Mouse (Mus musculus) G1E (cell line): ENCODE measurements around the gene Nfkb1. TPM values are rescaled to one million over a fixed set of nuclear protein-coding genes. Genes with fewer than 3 reads are reported as not detected.

Experiments
- ATAC-seq: 2 replicates; pipeline ENCODE4 v1.8.0; 2016; ENCODE audit warnings: mild to moderate bottlenecking; ENCODE audit not compliant: insufficient number of reproducible peaks, poor library complexity, low FRiP score, severe bottlenecking; ENCODE audit errors: extremely low read depth
- DNase-seq: peaks from one replicate; pipeline ENCODE4 v3.0.0; 2012; ENCODE audit warnings: low spot score
- H3K27me3 ChIP-seq: 2 replicates; pipeline ENCODE4 v1.6.1; 2012; ENCODE audit warnings: mild to moderate bottlenecking, low read length, inconsistent platforms; ENCODE audit not compliant: insufficient read depth
- H3K36me3 ChIP-seq: replicated peaks from 2 replicates; pipeline ENCODE3; 2012; ENCODE audit warnings: mild to moderate bottlenecking, inconsistent platforms
- H3K4me1 ChIP-seq: 2 replicates; pipeline ENCODE4 v1.6.1; 2012; ENCODE audit warnings: low read depth, low read length, inconsistent platforms, mixed read lengths; ENCODE audit not compliant: insufficient read depth
- H3K4me3 ChIP-seq: 2 replicates; pipeline ENCODE4 v1.5.1; 2012; ENCODE audit warnings: low read depth, mild to moderate bottlenecking, inconsistent platforms, low read length, moderate library complexity, mixed read lengths
- H3K9me3 ChIP-seq: replicated peaks from 2 replicates; pipeline ENCODE4 v1.6.1; 2012; ENCODE audit warnings: inconsistent platforms
- CTCF ChIP-seq: IDR thresholded peaks from 2 replicates; pipeline ENCODE4 v1.5.1; 2012; ENCODE audit warnings: low read depth, low read length, inconsistent platforms, mixed read lengths
- GATA1 ChIP-seq: IDR thresholded peaks from 2 replicates; pipeline ENCODE4 v1.6.1; 2012; ENCODE audit warnings: borderline replicate concordance, low read length, inconsistent platforms, mixed read lengths
- GATA2 ChIP-seq: IDR thresholded peaks from 2 replicates; pipeline ENCODE4 v1.6.1; 2012; ENCODE audit warnings: low read depth, low read length, inconsistent platforms, borderline replicate concordance
- POLR2AphosphoS5 ChIP-seq: IDR thresholded peaks from 2 replicates; pipeline ENCODE4 v1.6.1; 2012; ENCODE audit warnings: low read depth, low read length, inconsistent platforms; ENCODE audit not compliant: insufficient replicate concordance
- TAL1 ChIP-seq: conservative IDR thresholded peaks from 2 replicates; pipeline ENCODE4 v1.6.1; 2012; ENCODE audit warnings: low read depth, low read length, inconsistent platforms, mixed read lengths
- polyA plus RNA-seq: library from polyadenylated mRNA; stranded (reverse); fragments of >175 nt; gene quantifications from 2 replicates; pipeline ENCODE4 v1.2.3, GENCODE M21; 2012
- total RNA-seq, 2 experiments: library from RNA; stranded (forward) in 1 of 2; stranded (reverse) in 1 of 2; fragments of 200-1000 nt in 1 of 2; fragments of >200 nt in 1 of 2; fragmentation: Nextera tagmentation in 1 of 2; gene quantifications; 2 replicates each; pipeline ENCODE4 v1.2.3; 2014 to 2017

Nfkb1 gene
- total and polyA plus RNA-seq, 3 experiments: 3.5 to 11.0 (median 3.8) TPM

DNA sequence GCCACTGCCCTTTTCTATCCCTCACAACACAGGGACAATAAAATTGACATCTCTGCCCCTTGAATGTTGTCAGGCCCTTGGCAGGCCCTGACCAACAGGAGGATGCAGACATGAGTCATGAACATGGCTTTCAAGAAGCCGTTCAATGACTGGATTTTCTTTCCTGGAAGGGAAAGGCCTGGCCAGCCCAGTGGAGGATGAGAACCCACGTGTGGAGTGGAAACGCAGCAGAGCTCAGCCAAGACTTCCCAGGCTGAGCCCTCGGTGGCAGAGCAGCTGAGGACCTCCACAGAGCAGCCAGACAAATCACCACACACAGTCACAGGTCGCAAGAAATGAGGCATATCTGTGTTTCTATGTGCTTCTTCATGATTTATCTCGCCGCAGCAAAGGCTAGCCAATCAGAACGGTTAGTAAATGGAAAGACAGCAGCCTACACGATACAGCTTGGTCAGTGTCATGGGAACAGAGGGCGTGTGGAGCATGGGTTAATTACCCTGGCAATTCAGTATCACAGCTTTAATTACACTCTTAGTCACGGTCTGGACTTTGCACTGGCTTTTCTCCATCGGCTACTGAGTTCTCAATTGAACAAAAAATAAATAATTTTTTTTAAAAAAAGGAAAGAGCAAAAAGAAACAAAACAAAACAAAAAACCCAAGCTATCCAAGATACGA lies 16.5 kb downstream of the Nfkb1 start:
- no peaks in the 10 kb centered on the region; the same call in 1 of the 2 replicates for H3K27me3 ChIP-seq
- TF ChIP-seq POLR2AphosphoS5 (no peak), GATA2 (no peak)
- H3K9me3 ChIP-seq: no peaks in the 10 kb centered on the region
- ATAC-seq (no peak), DNase-seq (no peak)
- H3K4me3 ChIP-seq: no peak overlapping the region; the same call in 1 of the 2 replicates
- peaks cover 52% of the 10 kb centered on the region for H3K4me1 ChIP-seq
- no peaks in the 10 kb centered on the region for H3K36me3 ChIP-seq

GRCm38 (mm10) chr3:135673695-135674094 lies 17.7 kb downstream of the Nfkb1 start:
- Histone ChIP-seq H3K36me3 (peaks cover 3% of the 10 kb centered on the region), H3K4me1 (peaks cover 52% of the 10 kb centered on the region), H3K4me3 (no peak overlapping the region; the same call in 1 of the 2 replicates), H3K9me3 (no peaks in the 10 kb centered on the region; the same call in 1 of the 2 replicates), H3K27me3 (no peaks in the 10 kb centered on the region; the same call in 1 of the 2 replicates)
- ATAC-seq (no peak), DNase-seq (no peak)
- no peak for TF ChIP-seq POLR2AphosphoS5
- no peak for TF ChIP-seq CTCF
- no peak for TF ChIP-seq GATA1
- no peak for TF ChIP-seq TAL1
- no peak for TF ChIP-seq GATA2

DNA sequence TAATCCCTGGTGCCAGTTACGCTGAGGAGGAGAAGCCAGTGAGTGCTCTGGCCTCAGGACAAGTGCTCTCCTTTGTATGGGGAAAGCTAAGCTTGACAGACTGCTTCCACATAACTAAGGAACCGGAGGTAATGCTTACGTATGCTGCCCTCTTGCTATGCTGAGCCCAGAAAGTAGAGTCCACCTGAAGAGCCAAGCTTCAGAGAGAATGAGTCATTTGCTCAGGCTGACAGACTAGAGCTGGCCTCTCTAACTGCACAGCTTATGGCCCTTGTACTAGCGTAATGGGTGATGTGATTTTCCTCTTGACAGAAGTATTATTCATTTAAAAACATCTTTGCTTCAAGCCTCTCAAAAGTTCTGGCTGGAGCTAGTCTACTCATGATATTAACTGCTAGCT lies 18.3 kb downstream of the Nfkb1 start:
- Histone ChIP-seq H3K27me3 (no peaks in the 10 kb centered on the region; the same call in 1 of the 2 replicates), H3K4me3 (no peak overlapping the region), H3K36me3 (peaks cover 3% of the 10 kb centered on the region), H3K4me1 (peaks cover 53% of the 10 kb centered on the region), H3K9me3 (no peaks in the 10 kb centered on the region; the same call in 1 of the 2 replicates)
- no peak for TF ChIP-seq GATA1
- no peak for TF ChIP-seq CTCF
- no peak for TF ChIP-seq GATA2
- TF ChIP-seq POLR2AphosphoS5: no peak
- TF ChIP-seq TAL1: no peak
- DNase-seq (no peak), ATAC-seq (no peak)

GRCm38 (mm10) chr3:135672135-135672534 lies 19.2 kb downstream of the Nfkb1 start:
- H3K36me3 ChIP-seq: peaks cover 3% of the 10 kb centered on the region
- no peak for DNase-seq
- H3K27me3 ChIP-seq: no peaks in the 10 kb centered on the region; the same call in 1 of the 2 replicates
- ATAC-seq: no peak
- TF ChIP-seq GATA1 (no peak), GATA2 (no peak), POLR2AphosphoS5 (no peak), TAL1 (no peak), CTCF (no peak)
- peaks cover 57% of the 10 kb centered on the region for H3K4me1 ChIP-seq
- no peaks in the 10 kb centered on the region; the same call in 1 of the 2 replicates for H3K9me3 ChIP-seq
- no peak overlapping the region for H3K4me3 ChIP-seq

GRCm38 (mm10) chr3:135670869-135671268 lies 20.5 kb downstream of the Nfkb1 start:
- no peak for TF ChIP-seq GATA2
- TF ChIP-seq POLR2AphosphoS5: no peak
- TF ChIP-seq TAL1: no peak
- no peak for TF ChIP-seq CTCF
- no peak for TF ChIP-seq GATA1
- peaks cover 5% of the 10 kb centered on the region for H3K36me3 ChIP-seq
- no peaks in the 10 kb centered on the region; the same call in 1 of the 2 replicates for H3K9me3 ChIP-seq
- H3K4me1 ChIP-seq: peaks cover 51% of the 10 kb centered on the region
- ATAC-seq: no peak
- no peak overlapping the region for H3K4me3 ChIP-seq
- no peak for DNase-seq
- H3K27me3 ChIP-seq: no peaks in the 10 kb centered on the region; the same call in 1 of the 2 replicates

DNA sequence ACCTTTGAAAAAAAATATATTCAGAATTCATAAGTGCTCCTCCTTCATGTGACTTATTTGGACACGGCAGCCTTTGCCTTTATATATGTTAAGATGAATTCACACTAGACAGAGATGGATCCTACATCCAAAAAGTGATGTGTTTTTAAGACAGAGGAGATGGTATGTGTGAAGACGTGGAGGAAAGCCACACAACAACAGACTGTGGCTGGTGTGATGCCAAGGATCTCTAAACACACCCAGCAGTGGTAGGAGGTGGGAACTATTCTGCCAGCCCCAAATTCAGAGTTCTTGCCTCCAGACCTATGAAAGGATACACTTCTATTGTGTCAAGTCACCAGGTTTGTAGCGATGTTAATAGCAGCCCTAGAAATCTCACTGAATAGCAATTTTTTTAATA lies 24.3 kb downstream of the Nfkb1 start:
- Histone ChIP-seq H3K36me3 (peaks cover 7% of the 10 kb centered on the region), H3K9me3 (no peaks in the 10 kb centered on the region; the same call in 1 of the 2 replicates), H3K4me1 (peaks cover 35% of the 10 kb centered on the region), H3K27me3 (no peaks in the 10 kb centered on the region), H3K4me3 (no peak overlapping the region)
- no peak for TF ChIP-seq CTCF
- no peak for TF ChIP-seq TAL1
- TF ChIP-seq GATA2: no peak
- no peak for TF ChIP-seq GATA1
- no peak for TF ChIP-seq POLR2AphosphoS5
- DNase-seq (no peak), ATAC-seq (no peak)
